In genomic region chr6:39206581-39207461, GRCm38 (mm10) we compare ENCODE assay signal across 8 mouse cellular contexts. TPM values are rescaled to one million over a fixed set of nuclear protein-coding genes. Genes with fewer than 3 reads are reported as not detected.
DNase-seq lines count a peak whose midpoint lies in the region; ATAC-seq and TF ChIP-seq lines count a peak whose summit lies in the region.

Kdm7a (minus strand) TSS chr6:39206789.

- H3K27me3 ChIP-seq in hindbrain, embryonic 10.5 days (ENCODE audit: insufficient read depth, poor library complexity, severe bottlenecking) = no peaks in the 10 kb centered on the region
- no peaks in the 10 kb centered on the region for H3K27me3 ChIP-seq in lung, embryonic 16.5 days (ENCODE audit: control insufficient read depth, insufficient read depth, low read depth, low read length)
- no peaks in the 10 kb centered on the region for H3K27me3 ChIP-seq in thymus, adult 2 months (ENCODE audit: control insufficient read depth, insufficient read depth, low read length)

- TF ChIP-seq CTCF in thymus, adult 2 months (IDR thresholded peaks at IDR 0.05; ENCODE audit: borderline replicate concordance, control insufficient read depth, extremely low read depth, insufficient read depth, low read length, poor library complexity) = no peak; the same call in none of the 2 replicates

- WGBS in hindbrain, embryonic 10.5 days = 3% methylated on average over 119 of the region's 124 CpGs
- under 1% methylated on average over 67 of the region's 124 CpGs for WGBS in lung, embryonic 16.5 days
- 4% methylated on average over 119 of the region's 124 CpGs for WGBS in thymus, adult 2 months

- H3K4me2 ChIP-seq in lung, embryonic 16.5 days (ENCODE audit: low read depth, low read length) = peak within 1 kb of the TSS; percentile 90

- ATAC-seq in frontal cortex, adult (ENCODE audit: low TSS enrichment) = peak; percentile 79
- ATAC-seq in lung, embryonic 16.5 days (ENCODE audit: low read depth) = peak; percentile 85

- TF ChIP-seq POLR2A in thymus, adult 2 months (IDR thresholded peaks at IDR 0.05; ENCODE audit: control insufficient read depth, extremely low read depth, insufficient read depth, low read length, poor library complexity) = peak; percentile 73; the same call in 1 of the 2 replicates

- H3K9me3 ChIP-seq in hindbrain, embryonic 10.5 days = no peaks in the 10 kb centered on the region
- H3K9me3 ChIP-seq in lung, embryonic 16.5 days (ENCODE audit: control insufficient read depth, low read length) = no peaks in the 10 kb centered on the region

- H3K4me3 ChIP-seq in hindbrain, embryonic 10.5 days = peak within 1 kb of the TSS; percentile 98
- H3K4me3 ChIP-seq in lung, embryonic 16.5 days (ENCODE audit: low read length) = peak within 1 kb of the TSS; percentile 100
- H3K4me3 ChIP-seq in thymus, adult 2 months (ENCODE audit: control insufficient read depth, insufficient read depth, low read length) = peak within 1 kb of the TSS; percentile 97

- peak within 1 kb of the TSS; percentile 99 for H3K27ac ChIP-seq in hindbrain, embryonic 10.5 days
- peak within 1 kb of the TSS; percentile 99 for H3K27ac ChIP-seq in lung, embryonic 16.5 days (ENCODE audit: low read length)
- peak within 1 kb of the TSS; percentile 42 for H3K27ac ChIP-seq in thymus, adult 2 months (ENCODE audit: control insufficient read depth, insufficient read depth, low read length)

- H3K4me1 ChIP-seq in hindbrain, embryonic 10.5 days (replicated peaks) = peaks cover 17% of the 10 kb centered on the region
- H3K4me1 ChIP-seq in lung, embryonic 16.5 days (replicated peaks; ENCODE audit: control insufficient read depth, insufficient read depth, low read length) = 0 out of 2 replicates have a peak, but pooled peaks cover 4% of the 10 kb centered on the region
- peaks cover 3% of the 10 kb centered on the region; the same call in 1 of the 2 replicates for H3K4me1 ChIP-seq in thymus, adult 2 months (replicated peaks; ENCODE audit: control insufficient read depth, insufficient read depth, low read length)

- DNase-seq in MN1 (ENCODE audit: low spot score) = peak; percentile 83
- DNase-seq in cerebellum, adult 9-10 months = peak; percentile 91
- peak; percentile 86 for DNase-seq in hindbrain, embryonic 10.5 days (ENCODE audit: low spot score)
- DNase-seq in layer of hippocampus, adult 9-11 months = peak; percentile 88
- DNase-seq in ovary, adult 18-20 months (ENCODE audit: low spot score) = peak; percentile 85
- DNase-seq in thymus, adult 2 months = peak; percentile 90

- H3K9ac ChIP-seq in lung, embryonic 16.5 days (ENCODE audit: low read length) = peak within 1 kb of the TSS; percentile 98

- H3K36me3 ChIP-seq in hindbrain, embryonic 10.5 days = no peaks in the 10 kb centered on the region
- H3K36me3 ChIP-seq in lung, embryonic 16.5 days (ENCODE audit: control insufficient read depth, insufficient read depth, low read length) = no peaks in the 10 kb centered on the region
- H3K36me3 ChIP-seq in thymus, adult 2 months (ENCODE audit: control insufficient read depth, insufficient read depth, low read length) = no peaks in the 10 kb centered on the region

RNA-seq across cellular contexts. Expression of gene Kdm7a, which starts in this region (rescaled TPM):
- 12.0 and 13.9 TPM in 2 replicates for polyA plus RNA-seq in hindbrain, embryonic 10.5 days (2016; fragmentation: Nextera tagmentation; extraction: Ambion mirVana)
- 7.8 and 7.9 TPM in 2 replicates for polyA plus RNA-seq in lung, embryonic 16.5 days (2015; fragmentation: Nextera tagmentation; extraction: Ambion mirVana)
- 3.5 and 3.7 TPM in 2 replicates for polyA plus RNA-seq in thymus, adult 2 months (2012; rRNA removed)

Comparison
In these comparisons a context has a peak if more than half of its experiments do, and no peak if none do; other contexts are left out.
1. Peak in every context shown above with its lines: DNase-seq, ATAC-seq, H3K4me3 ChIP-seq and H3K27ac ChIP-seq.
2. H3K27ac ChIP-seq: peak in every context shown above with its lines; median percentile 99 in hindbrain, embryonic 10.5 days; 99 in lung, embryonic 16.5 days; 42 in thymus, adult 2 months.